Mouse (Mus musculus): ENCODE results near the gene Henmt1. TPM values are rescaled to one million over a fixed set of nuclear protein-coding genes. Genes with fewer than 3 reads are reported as not detected.

Gene Henmt1
- polyA plus RNA-seq, 1 experiment from 2014 or later = 0.20 TPM

- Histone ChIP-seq H3K4me2 (0 out of 2 replicates have a peak overlapping the region, but pooled peaks have one; percentile 31), H3K9ac (no peak overlapping the region), H3K27me3 (replicated peaks) (no peaks in the 10 kb centered on the region), H3K36me3 (peaks cover 22% of the 10 kb centered on the region), H3K4me1 (replicated peaks) (peaks cover 4% of the 10 kb centered on the region; the same call in 1 of the 2 replicates), H3K9me3 (replicated peaks) (no peaks in the 10 kb centered on the region), H3K27ac (ENCODE audit: poor library complexity, severe bottlenecking) (no peak overlapping the region), H3K4me3 (no peak overlapping the region)
- 44% methylated on average over 4 of the region's 4 CpGs for WGBS
- ATAC-seq (ENCODE audit: insufficient number of reproducible peaks, low FRiP score) = no peak
Measured at GRCm38 (mm10) chr3:108997762-108998161, 58.1 kb downstream of the Henmt1 start.

DNA sequence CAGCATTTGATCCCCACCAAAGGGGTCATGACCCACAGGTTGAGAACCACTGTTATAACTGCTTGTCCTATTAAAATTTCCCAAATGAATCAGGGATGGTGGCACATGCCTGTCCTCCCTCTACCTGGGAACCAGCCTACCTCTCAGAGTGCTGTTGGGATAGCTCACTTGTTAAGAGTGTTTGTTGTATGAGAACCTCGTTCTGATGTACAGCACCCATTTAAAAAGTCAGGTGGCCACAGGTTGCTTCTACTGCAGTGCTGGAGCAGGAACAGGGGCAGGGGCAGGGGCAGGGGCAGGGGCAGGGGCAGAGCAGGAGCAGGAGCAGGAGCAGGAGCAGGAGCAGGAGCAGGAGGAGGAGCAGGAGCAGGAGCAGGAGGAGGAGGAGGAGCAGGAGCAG is 59.5 kb downstream of the Henmt1 start:
- Histone ChIP-seq H3K4me3 (no peak overlapping the region), H3K27ac (ENCODE audit: poor library complexity, severe bottlenecking) (no peak overlapping the region), H3K4me1 (replicated peaks) (peaks cover 9% of the 10 kb centered on the region; the same call in 1 of the 2 replicates), H3K9me3 (replicated peaks) (no peaks in the 10 kb centered on the region), H3K27me3 (replicated peaks) (no peaks in the 10 kb centered on the region), H3K36me3 (peaks cover 19% of the 10 kb centered on the region), H3K9ac (no peak overlapping the region), H3K4me2 (no peak overlapping the region)
- ATAC-seq (ENCODE audit: insufficient number of reproducible peaks, low FRiP score) = no peak
- WGBS = 83% methylated on average over 1 of the region's 1 CpGs

GRCm38 (mm10) chr3:109005777-109006176 is 66.1 kb downstream of the Henmt1 start:
- Histone ChIP-seq H3K4me2 (no peak overlapping the region), H3K27ac (ENCODE audit: poor library complexity, severe bottlenecking) (no peak overlapping the region), H3K9ac (no peak overlapping the region), H3K4me1 (replicated peaks) (peaks cover 13% of the 10 kb centered on the region), H3K36me3 (peaks cover 12% of the 10 kb centered on the region), H3K9me3 (replicated peaks) (no peaks in the 10 kb centered on the region), H3K4me3 (no peak overlapping the region), H3K27me3 (replicated peaks) (no peaks in the 10 kb centered on the region)
- no peak for ATAC-seq (ENCODE audit: insufficient number of reproducible peaks, low FRiP score)
- 57% methylated on average over 5 of the region's 5 CpGs for WGBS

GRCm38 (mm10) chr3:109008180-109008579 is 68.5 kb downstream of the Henmt1 start:
- no peak overlapping the region for H3K4me3 ChIP-seq
- H3K4me2 ChIP-seq = no peak overlapping the region
- no peaks in the 10 kb centered on the region for H3K9me3 ChIP-seq (replicated peaks)
- peaks cover 22% of the 10 kb centered on the region for H3K4me1 ChIP-seq (replicated peaks)
- no peak overlapping the region for H3K9ac ChIP-seq
- 80% methylated on average over 5 of the region's 5 CpGs for WGBS
- H3K27ac ChIP-seq (ENCODE audit: poor library complexity, severe bottlenecking) = no peak overlapping the region
- no peak for ATAC-seq (ENCODE audit: insufficient number of reproducible peaks, low FRiP score)
- H3K27me3 ChIP-seq (replicated peaks) = no peaks in the 10 kb centered on the region
- H3K36me3 ChIP-seq = no peaks in the 10 kb centered on the region

Other genes with a start within 250 kb of the Henmt1 start
- gene Gpsm2, start 217.6 kb upstream of the Henmt1 start, polyA plus RNA-seq (2016; fragmentation: Nextera tagmentation; extraction: Ambion mirVana) = 33.9 and 34.6 TPM in 2 replicates
- gene Aknad1, start 200.2 kb upstream of the Henmt1 start, polyA plus RNA-seq (2016; fragmentation: Nextera tagmentation; extraction: Ambion mirVana) = not detected in 2 replicates
- 27.3 and 27.8 TPM in 2 replicates for gene Stxbp3, start 99.3 kb upstream of the Henmt1 start, polyA plus RNA-seq (2016; fragmentation: Nextera tagmentation; extraction: Ambion mirVana)
- 0.04 TPM in 1 of 2 replicates, not detected in the other for gene Fndc7, start 49.9 kb upstream of the Henmt1 start, polyA plus RNA-seq (2016; fragmentation: Nextera tagmentation; extraction: Ambion mirVana)
- 64.7 and 72.6 TPM in 2 replicates for gene Prpf38b, start 28.1 kb upstream of the Henmt1 start, polyA plus RNA-seq (2016; fragmentation: Nextera tagmentation; extraction: Ambion mirVana)
- not detected in 2 replicates for gene Gm9857, start 572 bp downstream of the Henmt1 start, polyA plus RNA-seq (2016; fragmentation: Nextera tagmentation; extraction: Ambion mirVana)
- gene Fam102b, start 87.7 kb downstream of the Henmt1 start, polyA plus RNA-seq (2016; fragmentation: Nextera tagmentation; extraction: Ambion mirVana) = 7.4 and 8.3 TPM in 2 replicates
- not detected in 2 replicates for gene Slc25a54, start 140.6 kb downstream of the Henmt1 start, polyA plus RNA-seq (2016; fragmentation: Nextera tagmentation; extraction: Ambion mirVana)
- gene Slc25a24, start 183.3 kb downstream of the Henmt1 start, polyA plus RNA-seq (2016; fragmentation: Nextera tagmentation; extraction: Ambion mirVana) = 39.8 and 40.4 TPM in 2 replicates

All from heart, embryonic 12.5 days (tissue).